Mouse (Mus musculus) kidney, postnatal 0 days (tissue): ENCODE data around the gene Tuft1. TPM values are rescaled to one million over a fixed set of nuclear protein-coding genes. Genes with fewer than 3 reads are reported as not detected.
"Not testable (repeated sequence)": the region's sequence is repeated elsewhere in the genome, so short reads cannot be mapped to it uniquely, and the experiment has no call there.

Experiments
- ATAC-seq: fragments of 200-750 bp; cut with Nextera tagmentation; replicated peaks from 2 replicates; pipeline ENCODE4 v1.8.0; 2017; ENCODE audit warnings: low read depth, moderate number of reproducible peaks, moderate TSS enrichment, moderate library complexity; ENCODE audit not compliant: low FRiP score
- DNase-seq: peaks from one replicate; pipeline ENCODE4 v3.0.0-alpha.2; 2016; ENCODE audit warnings: low spot score
- H3K27ac ChIP-seq: fragments of 300-500 bp; sonication (generic); 2 replicates; pipeline ENCODE4 v1.5.1; 2014; ENCODE audit warnings: mild to moderate bottlenecking
- H3K27me3 ChIP-seq: fragments of 300-500 bp; sonication (generic); 2 replicates; pipeline ENCODE4 v1.6.1; 2014; ENCODE audit warnings: low read length, mixed read lengths; ENCODE audit not compliant: insufficient read depth
- H3K36me3 ChIP-seq: fragments of 300-500 bp; sonication (generic); 2 replicates; pipeline ENCODE4 v1.6.1; 2014; ENCODE audit warnings: low read length, mixed read lengths; ENCODE audit not compliant: insufficient read depth
- H3K4me1 ChIP-seq: fragments of 300-500 bp; sonication (generic); replicated peaks from 2 replicates; pipeline ENCODE4 v1.6.1; 2014; ENCODE audit warnings: antibody characterized with exemption, low read length, mixed read lengths; ENCODE audit not compliant: insufficient read depth
- H3K4me2 ChIP-seq: fragments of 300-500 bp; sonication (generic); 2 replicates; pipeline ENCODE4 v1.6.1; 2014; ENCODE audit warnings: mild to moderate bottlenecking, low read length, moderate library complexity, mixed read lengths
- H3K4me3 ChIP-seq: fragments of 300-500 bp; sonication (generic); replicated peaks from 2 replicates; pipeline ENCODE4 v1.5.1; 2014; ENCODE audit warnings: low read depth, low read length
- H3K9ac ChIP-seq: fragments of 300-500 bp; sonication (generic); 2 replicates; pipeline ENCODE4 v1.6.1; 2014; ENCODE audit warnings: low read depth, low read length
- H3K9me3 ChIP-seq: fragments of 300-500 bp; sonication (generic); replicated peaks from 2 replicates; pipeline ENCODE4 v1.6.1; 2016; ENCODE audit warnings: low read length, inconsistent platforms, mixed read lengths
- CTCF ChIP-seq: IDR thresholded peaks from 2 replicates; pipeline ENCODE4 v1.5.1; 2016; ENCODE audit warnings: antibody characterized with exemption, low read depth, mild to moderate bottlenecking, moderate library complexity
- WGBS: fragments of 180-500 bp; shearing (Covaris S2); extraction: QIAGEN DNeasy Blood & Tissue Kit; methylation state at CpG from one replicate; pipeline ENCODE4 v1.1.7; 2014; 5-methylcytosine and 5-hydroxymethylcytosine counted together
- polyA plus RNA-seq: library from polyadenylated mRNA; unstranded; fragments of >200 nt; fragmentation: Nextera tagmentation; extraction: Ambion mirVana; gene quantifications from 2 replicates; pipeline ENCODE4 v1.2.1, GENCODE M21; 2015

The Tuft1 gene
- 9.1 and 9.2 TPM in 2 replicates for polyA plus RNA-seq

GRCm38 (mm10) chr3:94658740-94659095, at the start of gene Tuft1:
Gene Tuft1, minus strand, starts transcription at chr3:94658872.
- ATAC-seq: peak; percentile 93
- not testable (repeated sequence) for H3K27me3 ChIP-seq, H3K4me1 ChIP-seq, H3K9me3 ChIP-seq, H3K36me3 ChIP-seq, DNase-seq
- H3K4me3 ChIP-seq: peak within 1 kb of the TSS; percentile 39
- peak within 1 kb of the TSS; percentile 67 for H3K4me2 ChIP-seq
- H3K9ac ChIP-seq: peak within 1 kb of the TSS; percentile 56; the same call in 1 of the 2 replicates
- WGBS: under 1% methylated on average over 21 of the region's 33 CpGs
- peak within 1 kb of the TSS; percentile 73; the same call in 1 of the 2 replicates for H3K27ac ChIP-seq

- not testable (repeated sequence) for ATAC-seq
- TF ChIP-seq CTCF: peak; percentile 56
Observed at GRCm38 (mm10) chr3:94703364-94703763, 44.7 kb upstream of the Tuft1 start.

DNA sequence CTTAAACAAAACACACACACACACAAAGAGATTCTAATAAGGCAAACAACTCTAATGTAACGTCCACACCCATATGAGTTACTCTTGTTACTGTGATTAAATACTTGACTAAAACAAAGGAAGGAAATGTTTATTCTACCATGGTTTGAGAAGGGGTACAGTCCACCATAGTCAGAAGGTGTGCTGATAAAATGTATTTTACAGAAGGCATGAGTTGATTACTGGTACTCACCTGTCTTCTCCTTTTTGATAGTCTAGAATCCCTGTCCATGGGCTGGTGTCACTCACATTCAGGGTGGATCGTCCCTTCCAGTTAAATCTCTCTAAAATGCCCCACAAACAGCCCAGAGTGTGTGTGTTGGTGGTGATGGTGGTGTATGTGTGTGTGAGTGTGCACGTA, 44.2 kb upstream of the Tuft1 start:
- Histone ChIP-seq H3K4me1 (no peaks in the 10 kb centered on the region), H3K4me2 (no peak overlapping the region), H3K36me3 (no peaks in the 10 kb centered on the region), H3K27me3 (no peaks in the 10 kb centered on the region), H3K9me3 (no peaks in the 10 kb centered on the region), H3K27ac (no peak overlapping the region), H3K9ac (no peak overlapping the region), H3K4me3 (no peak overlapping the region)
- DNase-seq: no peak
- 84% methylated on average over 3 of the region's 3 CpGs for WGBS
- no peak for TF ChIP-seq CTCF
- no peak for ATAC-seq

More at GRCm38 (mm10) chr3:94703364-94703763, 44.7 kb upstream of the Tuft1 start:
- H3K4me3 ChIP-seq, H3K27ac ChIP-seq, H3K4me2 ChIP-seq, H3K9ac ChIP-seq, H3K4me1 ChIP-seq, H3K9me3 ChIP-seq, DNase-seq, H3K27me3 ChIP-seq, H3K36me3 ChIP-seq: not testable (repeated sequence)
- 18% methylated on average over 2 of the region's 3 CpGs for WGBS

- H3K9me3 ChIP-seq, ATAC-seq, DNase-seq, H3K36me3 ChIP-seq, H3K27ac ChIP-seq, H3K27me3 ChIP-seq, H3K9ac ChIP-seq, H3K4me3 ChIP-seq, H3K4me2 ChIP-seq, H3K4me1 ChIP-seq: not testable (repeated sequence)
- 89% methylated on average over 5 of the region's 7 CpGs for WGBS
Observed at GRCm38 (mm10) chr3:94702163-94702810, 43.6 kb upstream of the Tuft1 start.

- ATAC-seq, DNase-seq, H3K36me3 ChIP-seq, H3K27ac ChIP-seq, H3K4me3 ChIP-seq, H3K4me1 ChIP-seq, H3K27me3 ChIP-seq, H3K4me2 ChIP-seq, H3K9me3 ChIP-seq, H3K9ac ChIP-seq: not testable (repeated sequence)
- WGBS: 97% methylated on average over 4 of the region's 4 CpGs
Observed at GRCm38 (mm10) chr3:94696257-94696656, 37.6 kb upstream of the Tuft1 start.

- H3K27me3 ChIP-seq, H3K4me1 ChIP-seq, H3K4me3 ChIP-seq, ATAC-seq, DNase-seq, H3K27ac ChIP-seq, H3K9me3 ChIP-seq, H3K9ac ChIP-seq, H3K36me3 ChIP-seq, H3K4me2 ChIP-seq: not testable (repeated sequence)
- 88% methylated on average over 6 of the region's 6 CpGs for WGBS
Observed at GRCm38 (mm10) chr3:94695591-94695990, 36.9 kb upstream of the Tuft1 start.

DNA sequence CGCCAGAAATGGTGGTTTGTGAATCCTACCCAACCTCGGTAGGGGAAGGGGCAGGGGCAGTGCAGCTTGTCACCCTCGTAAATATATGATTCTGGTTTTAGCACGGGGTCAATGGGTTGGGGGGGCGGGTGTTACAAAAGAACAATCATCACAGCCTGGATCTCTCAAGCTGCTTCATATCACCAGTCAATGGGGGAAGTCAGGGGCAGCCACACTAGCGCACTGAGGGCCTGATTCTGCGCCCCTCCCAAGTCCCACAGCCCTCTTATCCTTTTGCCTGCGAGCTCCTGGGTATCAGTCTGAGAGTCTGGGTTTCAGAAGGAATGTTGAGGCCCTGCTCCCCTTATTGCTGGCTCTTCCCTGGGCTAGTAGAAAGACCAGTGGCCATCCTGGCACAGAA, 35.2 kb upstream of the Tuft1 start:
- H3K36me3 ChIP-seq, H3K27ac ChIP-seq, DNase-seq, H3K4me1 ChIP-seq, H3K4me2 ChIP-seq, H3K4me3 ChIP-seq, H3K9me3 ChIP-seq, H3K27me3 ChIP-seq, H3K9ac ChIP-seq: not testable (repeated sequence)
- 5% methylated on average over 5 of the region's 8 CpGs for WGBS
- peak; percentile 56 for ATAC-seq
